Mouse (Mus musculus) brain, adult 2 months (tissue): ENCODE results near the gene Olfr1349.
"Not testable (repeated sequence)": the region's sequence is repeated elsewhere in the genome, so short reads cannot be mapped to it uniquely, and the experiment has no call there.

Source experiments
- DNase-seq: peaks from one replicate; pipeline ENCODE4 v3.0.0; 2011; ENCODE audit warnings: low read depth, low spot score

Olfr1349 gene

GRCm38 (mm10) chr7:6522850-6523249, at the start of gene Olfr1349:
Gene Olfr1349 (minus strand): TSS chr7:6522950.
- no peak for DNase-seq

- peak; percentile 1 for DNase-seq
Observed at GRCm38 (mm10) chr7:6564541-6564940, 41.8 kb upstream of the Olfr1349 start, which contains the start of gene Olfr1350. Gene Olfr1350 (plus strand): TSS chr7:6564841.

GRCm38 (mm10) chr7:6526141-6526540, 3.4 kb upstream of the Olfr1349 start:
- DNase-seq = peak; percentile 1

GRCm38 (mm10) chr7:6525001-6525400, 2.3 kb upstream of the Olfr1349 start:
- no peak for DNase-seq

- DNase-seq = no peak
Observed at GRCm38 (mm10) chr7:6521666-6522065, 1.1 kb downstream of the Olfr1349 start.

GRCm38 (mm10) chr7:6508648-6509047, 14.1 kb downstream of the Olfr1349 start, which contains the start of gene Olfr1348:
Gene Olfr1348 (minus strand): TSS chr7:6508748.
- DNase-seq = no peak

GRCm38 (mm10) chr7:6499655-6500054, 23.1 kb downstream of the Olfr1349 start, which contains the start of gene Olfr1347:
Gene Olfr1347 (minus strand): TSS chr7:6499755.
- no peak for DNase-seq

- DNase-seq = no peak
Observed at GRCm38 (mm10) chr7:6486841-6487240, 35.9 kb downstream of the Olfr1349 start, which contains the start of gene Olfr5. Gene Olfr5 (minus strand): TSS chr7:6486941.

- not testable (repeated sequence) for DNase-seq
Observed at GRCm38 (mm10) chr7:6477633-6478032, 45.1 kb downstream of the Olfr1349 start.

GRCm38 (mm10) chr7:6466951-6467350, 55.8 kb downstream of the Olfr1349 start, which contains the start of gene Olfr1346:
Gene Olfr1346 (plus strand): TSS chr7:6467101.
- no peak for DNase-seq
